Mouse (Mus musculus) mature B cell (primary cell): Measurements from ENCODE around the gene Ccdc194.
"Not testable (repeated sequence)": the region's sequence is repeated elsewhere in the genome, so short reads cannot be mapped to it uniquely, and the experiment has no call there.

Experiments
- in situ Hi-C: fragments of 300-500 bp; cut with MboI; formaldehyde crosslinking; loops from 2 replicates; pipeline ENCODE4 v1.14.3; 2019

The Ccdc194 gene

DNA sequence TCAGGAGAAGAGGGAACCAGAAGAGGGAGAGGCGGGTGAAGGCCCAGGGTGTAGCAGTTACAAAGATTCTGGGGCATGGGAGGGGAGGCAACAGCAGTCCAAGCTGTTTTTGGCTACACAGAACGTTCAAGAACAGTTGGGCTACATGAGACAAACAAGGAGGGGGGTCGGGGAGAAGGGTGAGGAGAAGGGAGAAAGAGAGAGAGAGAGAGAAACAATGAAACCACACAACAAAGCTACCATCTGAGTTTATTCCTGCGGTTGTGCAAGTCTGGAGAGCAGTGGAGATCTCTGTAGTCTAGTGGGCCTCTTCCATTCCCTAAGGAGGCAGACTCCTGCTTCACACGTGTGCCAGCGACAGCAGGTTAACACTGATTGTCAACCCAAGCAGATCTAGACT is 28.5 kb upstream of the Ccdc194 start:
- in situ Hi-C loops = no loop called here

DNA sequence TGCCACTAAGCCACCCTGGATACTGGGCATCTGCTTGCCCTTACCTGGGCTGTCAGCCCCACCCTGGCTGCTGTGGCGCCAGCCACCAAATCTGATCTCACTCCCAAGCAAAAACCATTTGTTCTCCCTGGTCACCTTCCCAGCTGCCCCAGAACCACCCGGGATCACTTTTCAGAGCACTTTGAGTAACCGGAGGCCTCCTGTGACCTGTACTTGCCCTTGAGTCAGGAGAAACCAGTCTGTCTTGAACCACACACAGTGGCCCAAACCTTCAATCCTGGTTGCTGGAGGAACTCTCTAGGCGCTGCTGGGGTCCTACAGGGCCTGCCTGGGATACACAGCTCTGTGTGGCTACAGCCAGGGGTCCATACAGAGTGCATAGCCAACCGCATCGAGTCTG is 27.3 kb upstream of the Ccdc194 start:
- in situ Hi-C loops = no loop called here

DNA sequence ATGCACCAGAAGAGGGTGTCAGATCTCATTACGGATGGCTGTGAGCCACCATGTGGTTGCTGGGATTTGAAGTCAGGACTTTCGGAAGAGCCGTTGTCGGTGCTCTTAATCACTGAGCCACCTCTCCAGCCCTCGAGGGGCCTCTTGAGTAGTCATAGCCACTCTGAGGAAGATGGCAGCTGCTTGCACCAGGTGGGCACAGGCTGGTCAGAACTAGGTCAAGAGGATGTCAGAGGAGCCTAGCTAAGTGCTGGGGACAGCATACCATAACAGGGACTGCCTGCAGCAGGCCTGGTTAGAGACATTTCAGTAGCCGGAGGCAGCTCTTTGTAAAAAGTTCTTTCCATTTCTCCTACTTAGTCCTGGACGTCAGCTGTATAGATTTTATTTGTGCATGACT is 25.2 kb upstream of the Ccdc194 start:
- in situ Hi-C loops = no loop called here

DNA sequence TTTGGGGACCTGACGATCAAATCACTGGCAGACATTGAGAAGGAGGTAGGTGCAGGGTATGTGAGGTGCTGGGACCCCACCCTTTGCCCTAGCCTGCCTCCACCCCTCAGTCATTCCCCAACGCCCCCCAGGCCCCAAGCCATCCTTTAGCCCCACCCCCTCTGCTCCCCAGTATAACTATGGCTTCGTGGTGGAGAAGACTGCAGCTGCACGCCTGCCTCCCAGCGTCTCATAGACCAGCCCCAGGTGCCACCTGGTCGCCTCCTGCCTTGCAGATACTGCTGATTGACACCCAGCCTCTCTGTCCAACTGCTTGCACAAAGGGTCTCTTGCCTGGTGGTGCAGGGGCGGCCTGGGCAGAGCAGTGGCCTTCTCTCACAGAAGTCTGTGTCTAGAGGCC is 22.1 kb upstream of the Ccdc194 start:
- in situ Hi-C loops = no loop called here

DNA sequence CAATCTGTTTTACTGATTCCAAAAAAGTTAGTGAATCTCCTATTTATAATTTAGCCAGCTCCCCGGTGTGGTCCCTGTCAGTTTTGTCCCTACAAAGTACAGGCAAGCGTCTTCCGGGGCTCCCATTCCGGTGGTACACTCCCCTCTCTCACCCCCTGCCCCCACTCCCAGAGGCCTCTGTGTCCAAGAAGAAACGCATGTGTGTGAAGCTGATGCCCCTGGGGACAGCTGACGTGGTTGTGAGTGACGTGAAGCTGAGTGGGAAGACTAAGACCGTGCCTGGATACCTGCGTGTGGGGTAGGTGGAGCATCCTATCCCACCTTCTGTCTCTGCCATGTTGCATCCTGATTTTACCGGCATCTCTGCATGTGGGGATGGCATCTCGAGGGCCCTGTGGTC is 19.5 kb upstream of the Ccdc194 start:
- in situ Hi-C loops = no loop called here

DNA sequence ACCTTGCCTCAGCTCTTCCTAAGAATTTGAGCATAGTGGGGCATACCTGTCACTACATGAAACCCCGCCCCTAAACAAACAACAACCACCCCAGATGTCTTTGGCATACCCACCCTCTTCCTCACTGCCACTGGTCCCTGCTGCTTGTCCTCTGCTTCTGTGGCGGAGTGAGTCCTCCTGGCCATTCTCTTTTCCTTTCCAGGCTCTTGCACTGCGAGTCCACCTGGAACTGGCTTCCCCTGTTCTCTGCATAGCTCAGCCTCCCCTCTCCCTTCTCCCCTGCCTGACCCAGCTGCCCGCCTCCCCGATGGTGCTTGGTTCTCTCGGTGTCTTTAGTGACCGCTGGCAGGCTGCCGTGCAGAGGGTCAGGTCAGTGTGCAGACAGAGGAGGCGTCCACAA is 18.2 kb upstream of the Ccdc194 start:
- in situ Hi-C loops = no loop called here

DNA sequence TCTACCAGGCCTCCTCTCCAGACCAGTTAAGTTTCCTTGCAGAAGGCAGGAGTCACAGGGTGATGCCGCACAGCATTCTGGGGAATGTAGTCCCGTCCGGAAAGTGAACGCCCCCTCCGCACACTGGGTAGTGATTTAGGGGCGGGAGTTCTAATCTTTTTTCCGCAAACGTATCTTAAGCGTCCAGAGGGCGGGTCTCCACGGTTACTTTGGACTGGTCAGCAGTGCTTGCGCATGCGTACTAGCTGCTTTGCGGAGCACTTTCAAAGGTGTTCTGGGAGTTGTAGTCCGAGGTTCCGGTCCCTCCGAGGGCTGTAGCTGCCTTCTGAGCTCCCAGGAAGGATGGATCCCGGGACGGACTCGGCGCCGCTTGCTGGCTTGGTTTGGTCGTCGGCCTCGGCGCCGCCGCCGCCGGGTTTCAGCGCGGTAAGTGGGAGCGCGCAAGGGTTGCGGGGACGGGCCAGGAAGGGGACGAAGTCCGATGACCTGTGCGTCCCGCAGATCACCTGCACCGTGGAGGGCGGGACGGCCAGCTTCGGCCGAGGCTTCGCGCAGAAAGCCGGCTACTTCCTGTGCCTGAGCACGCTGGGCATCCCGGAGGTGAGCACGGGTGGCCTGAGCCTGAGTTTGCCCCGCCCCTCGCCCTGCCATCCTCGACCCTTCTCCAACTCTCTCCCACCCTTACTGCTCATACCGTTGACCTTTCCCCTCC is 17.3 kb upstream of the Ccdc194 start, which contains the start of gene Mvb12a:
TSS of gene Mvb12a (plus strand) at position 291 of the 712 bp plus-strand sequence.
- in situ Hi-C loops = no loop called here

DNA sequence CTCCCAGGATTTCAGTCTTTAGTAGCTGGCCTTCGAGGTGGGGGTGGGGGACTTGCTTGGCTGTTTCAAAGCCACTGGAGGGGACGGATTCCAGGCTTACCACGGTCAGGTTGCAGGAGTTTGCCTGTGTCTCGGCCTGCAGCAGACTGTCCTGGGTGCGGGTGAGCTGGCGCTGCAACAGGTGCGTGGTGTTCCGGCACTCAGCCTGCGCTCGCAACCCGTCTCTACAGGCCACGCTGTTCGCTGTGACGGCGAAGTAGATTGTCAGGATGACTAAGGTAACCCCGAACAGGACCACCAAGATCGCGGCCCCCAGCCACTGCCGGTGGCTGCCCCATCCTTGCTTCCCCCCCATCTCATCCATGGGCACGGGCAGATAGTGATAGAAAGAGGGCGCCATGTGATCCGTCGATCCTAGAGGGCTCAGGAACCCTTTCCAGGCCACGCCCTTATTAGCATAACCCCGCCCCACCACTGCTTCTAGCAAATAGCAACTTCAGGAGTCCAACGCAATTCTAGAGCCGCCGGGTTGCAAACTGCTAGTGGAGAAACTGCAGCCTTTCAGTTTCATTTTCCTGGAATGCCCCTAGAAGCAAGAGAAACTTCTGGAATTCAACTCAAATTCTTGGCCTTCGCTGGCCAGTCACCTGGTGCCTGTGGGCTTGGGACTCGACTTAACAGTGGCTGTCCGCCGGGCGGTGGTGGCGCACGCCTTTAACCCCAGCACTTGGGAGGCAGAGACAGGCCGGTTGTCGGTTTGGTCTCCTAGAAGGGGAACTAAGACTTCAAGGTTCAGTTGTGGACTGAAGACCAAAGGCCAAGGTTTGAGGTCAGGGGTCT is 11.7 kb upstream of the Ccdc194 start, which contains the start of gene Bst2:
TSS of gene Bst2 (minus strand) at position 429 of the 840 bp plus-strand sequence.
- in situ Hi-C loops = no loop called here

DNA sequence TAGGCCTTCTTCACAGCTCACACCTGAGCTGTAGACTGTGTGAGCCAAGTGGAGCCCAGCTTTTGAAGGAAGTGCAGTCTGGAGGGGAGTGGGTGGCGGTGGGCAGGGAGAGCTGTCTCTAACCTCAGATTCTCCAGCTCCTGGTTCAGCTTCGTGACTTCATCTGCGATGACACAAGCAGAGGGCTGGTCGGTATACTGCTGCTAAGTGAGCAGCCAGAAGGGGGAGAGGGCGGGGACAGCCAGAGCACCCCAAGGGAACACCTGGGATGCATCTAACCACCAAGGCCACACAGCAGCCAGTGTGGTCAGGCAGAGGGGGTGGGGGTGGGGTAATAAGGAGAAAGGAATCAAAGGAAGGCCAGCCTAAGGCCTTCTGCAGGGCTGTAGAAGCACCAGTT is 10.2 kb upstream of the Ccdc194 start:
- in situ Hi-C loops = no loop called here

DNA sequence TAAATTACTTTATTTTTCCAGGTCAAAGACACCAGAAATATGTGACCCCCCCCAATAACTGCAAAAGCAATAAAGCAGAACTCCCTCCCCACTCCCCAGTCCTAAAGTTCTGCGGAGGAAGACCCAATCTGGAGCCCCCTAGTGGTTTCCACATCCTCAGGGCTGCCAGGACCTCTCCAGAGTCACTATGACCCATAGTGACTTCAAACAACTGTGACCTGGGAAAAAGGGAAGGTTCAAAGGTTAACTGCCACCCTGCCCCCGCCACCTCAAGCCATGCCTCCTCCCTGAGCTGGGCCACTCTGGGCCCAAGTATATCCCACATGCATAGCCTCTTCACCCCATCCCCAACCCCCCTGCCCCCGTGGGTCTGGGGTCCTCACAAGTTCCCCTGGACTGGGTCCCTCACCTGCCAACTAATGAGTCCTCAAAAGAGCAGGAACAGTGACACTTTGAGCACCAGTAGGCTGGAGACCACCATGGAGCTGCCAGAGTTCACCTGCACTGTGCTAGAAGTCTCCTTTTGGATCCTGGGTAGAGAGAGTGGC is 8.8 kb upstream of the Ccdc194 start:
- in situ Hi-C loops = no loop called here

DNA sequence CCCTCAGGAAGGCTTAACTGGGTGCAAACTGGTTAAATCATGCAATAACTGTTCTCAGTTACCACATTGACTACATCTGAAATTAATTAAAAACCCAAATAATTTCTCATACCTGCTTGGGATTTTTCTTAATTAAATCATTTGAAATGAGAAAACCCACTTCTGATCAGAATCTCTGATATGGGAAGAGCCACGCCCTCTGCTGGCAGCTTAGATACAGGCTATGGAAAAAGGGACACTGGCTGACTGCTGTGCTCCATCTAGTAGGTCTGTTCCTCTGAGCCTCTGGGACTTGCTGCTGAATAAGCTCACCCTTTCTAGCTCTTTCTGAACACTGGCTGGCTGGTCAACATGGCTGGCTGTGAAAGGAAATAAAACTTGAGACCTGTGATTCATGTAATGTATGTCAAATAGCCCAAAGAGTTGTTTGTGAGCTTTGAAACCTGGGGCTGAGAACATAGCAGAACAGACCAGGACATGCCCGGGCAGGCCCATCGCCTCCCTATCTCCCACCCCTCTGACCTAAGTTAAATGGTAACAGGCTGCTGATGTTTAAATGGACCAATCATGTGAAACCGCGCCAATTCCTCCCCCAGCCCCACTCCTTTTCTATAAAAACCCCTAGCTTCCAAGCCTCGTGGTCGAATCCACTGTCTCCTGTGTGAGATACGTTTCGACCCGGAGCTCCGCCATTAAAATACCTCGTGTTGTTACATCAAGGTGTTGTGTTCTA is 5.4 kb upstream of the Ccdc194 start:
- in situ Hi-C loops = not testable (repeated sequence)

DNA sequence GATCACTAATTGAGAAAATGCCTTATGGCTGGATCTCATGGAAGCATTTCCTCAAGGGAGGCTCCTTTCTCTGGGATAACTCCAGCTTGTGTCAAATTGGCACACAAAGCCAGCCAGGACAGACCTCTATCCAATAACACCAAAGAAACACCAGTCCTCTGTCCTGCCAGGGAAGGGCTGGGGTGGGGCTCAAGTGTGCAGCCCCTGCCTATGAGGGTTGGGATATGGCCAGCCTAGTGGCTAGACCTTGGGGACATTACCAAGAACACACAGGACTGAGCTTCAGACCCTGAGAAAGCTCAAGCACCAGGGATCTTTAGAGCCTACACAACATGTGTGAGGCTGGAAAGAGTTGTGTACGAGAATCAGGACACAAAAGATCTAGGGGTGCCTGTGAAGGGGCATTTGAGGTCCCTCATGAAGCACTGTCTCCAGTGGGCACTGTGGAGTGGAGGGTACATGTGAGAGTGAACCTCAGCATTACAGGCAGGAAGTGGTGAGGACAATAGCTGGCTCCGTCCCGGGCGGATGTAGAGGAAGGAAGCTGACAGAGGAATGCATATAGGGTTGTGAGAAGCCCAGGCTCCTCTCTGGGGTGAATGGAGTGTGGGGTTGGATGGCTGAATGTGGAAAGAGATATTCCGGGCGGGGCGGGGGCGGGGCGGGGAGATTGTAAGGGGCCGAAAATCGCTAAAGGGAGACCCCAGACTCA is 3.0 kb upstream of the Ccdc194 start:
- in situ Hi-C loops = no loop called here

DNA sequence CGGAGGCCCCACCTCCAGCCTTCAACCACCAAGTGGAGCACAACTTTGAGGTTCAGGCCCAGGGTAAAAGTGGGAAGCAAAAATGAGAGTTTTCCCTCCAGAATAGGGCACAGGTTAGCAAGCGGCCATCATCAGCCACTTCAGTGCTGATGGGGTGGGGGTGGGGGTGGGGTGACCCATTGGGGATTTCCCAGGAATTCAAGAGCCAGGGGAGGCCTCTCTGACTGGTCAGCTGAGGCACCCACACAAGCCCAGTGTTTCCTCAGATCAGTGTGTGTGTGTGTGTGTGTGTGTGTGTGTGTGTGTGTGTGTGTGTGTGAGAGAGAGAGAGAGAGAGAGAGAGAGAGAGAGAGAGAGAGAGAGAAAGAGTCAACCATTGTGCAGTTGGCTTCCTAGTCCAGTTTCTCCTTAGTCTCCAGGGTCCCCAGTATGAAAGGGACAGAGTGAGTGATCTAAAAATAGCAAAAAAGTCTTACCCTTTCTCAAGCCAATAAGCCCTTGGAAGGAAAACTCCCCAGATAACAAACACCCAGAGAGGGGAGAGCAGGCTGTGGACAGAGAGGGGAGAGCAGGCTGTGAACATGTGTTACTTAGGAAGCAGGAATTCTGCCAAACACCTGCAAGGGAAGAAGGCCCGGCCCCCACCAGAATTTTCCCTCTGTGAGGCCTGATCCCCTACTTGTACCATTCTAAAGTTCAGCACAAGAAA is 1.8 kb upstream of the Ccdc194 start:
- in situ Hi-C loops = no loop called here

DNA sequence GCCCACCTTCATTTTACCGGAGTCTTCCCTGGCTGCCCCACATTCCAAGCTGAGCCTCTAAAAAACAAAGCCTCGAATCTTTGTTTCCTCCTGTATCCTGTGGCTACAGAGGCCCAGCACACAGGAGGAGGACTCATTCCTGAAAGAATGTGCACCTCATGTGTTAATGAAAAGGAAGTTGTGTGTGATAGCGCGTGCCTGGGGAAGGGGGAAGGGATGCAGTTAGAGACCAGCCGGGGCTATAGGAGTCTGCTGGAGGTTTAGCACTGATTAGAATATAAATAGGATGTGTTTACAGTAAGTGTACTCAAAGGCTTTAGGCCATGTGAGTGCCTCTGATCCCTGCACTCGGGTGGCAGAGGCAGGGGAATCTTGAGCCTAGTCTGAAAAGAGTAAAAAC is 761 bp upstream of the Ccdc194 start:
- in situ Hi-C loops = no loop called here

DNA sequence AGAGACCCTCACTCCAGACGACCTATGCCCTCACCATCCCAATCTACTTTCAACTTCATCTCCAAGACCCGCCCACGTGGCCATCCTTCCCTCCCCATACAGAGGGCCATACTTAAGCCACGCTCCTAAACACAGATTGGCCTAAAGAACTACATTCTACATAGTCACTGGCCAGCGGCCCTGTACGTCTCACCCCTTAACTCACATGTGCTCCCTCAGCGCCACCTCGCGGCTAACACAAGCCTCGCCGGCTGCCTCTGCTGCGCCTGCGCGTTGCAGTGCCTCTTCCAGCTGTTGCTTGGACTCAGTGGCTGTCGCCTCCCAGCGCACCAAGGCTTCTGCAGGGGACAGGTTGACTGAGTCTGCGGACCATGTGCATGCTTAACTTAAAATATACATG is 3.9 kb downstream of the Ccdc194 start:
- in situ Hi-C loops = no loop called here

DNA sequence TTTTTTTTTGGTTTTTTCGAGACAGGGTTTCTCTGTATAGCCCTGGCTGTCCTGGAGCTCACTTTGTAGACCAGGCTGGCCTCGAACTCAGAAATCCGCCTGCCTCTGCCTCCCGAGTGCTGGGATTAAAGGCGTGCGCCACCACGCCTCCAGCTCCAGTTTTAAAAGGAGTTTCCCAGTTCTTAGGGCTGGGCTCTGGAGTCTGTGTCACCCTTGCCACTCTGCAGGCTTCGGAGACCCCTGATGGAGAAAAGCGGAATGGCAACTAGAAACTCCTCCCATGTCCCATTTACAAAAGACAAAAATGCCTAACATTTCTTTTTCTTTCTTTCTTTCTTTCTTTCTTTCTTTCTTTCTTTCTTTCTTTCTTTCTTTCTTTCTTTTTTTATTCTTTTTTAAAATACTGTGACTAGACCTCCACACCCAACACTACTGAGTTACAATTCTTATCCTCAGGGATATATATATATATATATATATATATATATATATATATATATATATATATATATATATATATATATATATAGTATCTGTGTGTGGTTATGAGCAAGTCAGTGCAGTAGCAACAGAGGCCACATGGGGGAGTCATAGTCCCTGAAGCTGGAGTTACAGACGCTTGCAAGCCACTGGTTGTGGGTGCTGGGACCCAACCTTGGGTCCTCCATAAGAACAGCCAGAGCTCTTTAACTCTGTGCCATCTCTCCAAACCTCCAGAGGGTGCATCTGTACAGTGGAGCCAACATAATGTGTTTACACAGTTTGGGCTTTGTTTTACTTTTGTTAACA is 6.3 kb downstream of the Ccdc194 start:
- in situ Hi-C loops = not testable (repeated sequence)

DNA sequence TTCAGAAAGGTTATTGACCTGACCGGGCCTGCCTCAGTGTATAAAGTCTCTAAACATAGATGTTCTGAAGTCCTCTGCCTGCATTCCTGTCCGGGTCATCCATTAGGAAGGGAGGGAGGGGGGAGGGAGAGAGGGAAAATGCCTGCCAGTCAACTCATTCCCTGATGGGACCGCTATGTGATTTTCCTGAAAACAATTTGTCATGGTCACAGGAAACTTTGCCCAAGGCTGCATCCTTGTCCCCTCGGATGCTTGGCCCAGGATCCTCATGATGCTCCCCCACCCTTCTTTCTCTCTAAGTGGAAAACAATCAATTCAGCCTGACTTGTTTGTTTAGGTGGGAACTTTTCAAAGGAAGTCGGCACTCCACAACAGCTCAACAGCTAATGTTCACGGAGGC is 8.7 kb downstream of the Ccdc194 start:
- in situ Hi-C loops = no loop called here

DNA sequence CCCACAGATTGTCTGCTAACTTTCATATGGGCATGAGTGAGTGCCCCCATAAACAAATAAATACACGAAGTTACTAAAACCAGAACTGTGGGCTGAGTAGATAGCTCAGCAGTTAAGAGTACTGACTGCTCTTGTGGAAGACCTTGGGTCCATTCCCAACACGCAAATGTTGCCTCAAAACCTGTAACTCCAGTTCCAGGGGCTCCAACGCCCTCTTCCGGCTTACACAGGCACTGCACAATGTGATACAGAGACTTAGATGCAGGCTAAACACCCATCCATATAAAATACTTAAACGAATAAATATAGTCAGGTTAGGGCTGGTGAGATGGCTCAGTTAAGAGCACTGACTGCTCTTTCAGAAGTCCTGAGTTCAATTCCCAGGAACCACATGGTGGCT is 10.5 kb downstream of the Ccdc194 start:
- in situ Hi-C loops = no loop called here

DNA sequence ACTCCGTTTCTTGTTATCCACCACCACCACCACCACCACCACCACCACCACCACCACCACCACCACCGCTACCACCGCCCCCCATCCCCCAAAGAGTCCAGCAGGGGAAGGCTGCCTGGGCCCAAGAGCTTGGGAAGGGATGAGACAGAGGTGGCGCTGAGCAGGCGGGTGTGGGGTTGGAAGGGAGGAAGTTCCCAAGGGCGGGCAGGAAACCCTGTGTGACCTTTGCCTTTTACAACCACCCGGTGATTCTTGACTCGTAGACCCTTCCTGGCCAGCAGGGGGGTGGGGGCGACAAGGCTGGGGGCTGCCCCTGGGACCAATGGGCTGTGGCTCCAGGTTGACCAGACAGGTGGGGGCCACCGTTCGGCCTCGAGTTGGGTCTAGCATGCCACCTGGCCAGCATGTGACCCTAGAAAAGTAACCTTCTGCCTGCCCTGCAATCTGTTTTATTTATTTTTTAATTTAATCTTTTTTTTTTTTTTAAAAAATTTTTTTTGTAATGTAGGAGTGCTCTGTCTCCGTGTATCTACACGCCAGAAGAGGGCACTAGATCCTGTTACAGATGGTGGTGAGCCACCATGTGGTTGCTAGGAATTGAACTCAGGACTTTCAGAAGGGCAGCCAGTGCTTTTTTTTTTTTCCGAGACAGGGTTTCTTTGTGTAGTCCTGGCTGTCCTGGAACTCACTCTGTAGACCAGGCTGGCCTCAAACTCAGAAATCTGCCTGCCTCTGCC is 12.3 kb downstream of the Ccdc194 start:
- in situ Hi-C loops = no loop called here
